Mouse (Mus musculus) small intestine, adult 2 months (tissue): ENCODE measurements around the gene Abhd16a.

ENCODE experiments used
- CTCF ChIP-seq: fragments of 200-500 bp; IDR thresholded peaks from 2 replicates; pipeline ENCODE4 v1.5.1; 2012; ENCODE audit warnings: low read depth, mild to moderate bottlenecking, control low read depth, inconsistent platforms, low read length, moderate library complexity, mixed read lengths; ENCODE audit not compliant: insufficient replicate concordance, insufficient read length; ENCODE audit errors: extremely low read depth
- POLR2A ChIP-seq: fragments of 200-500 bp; IDR thresholded peaks from 2 replicates; pipeline ENCODE4 v1.6.1; 2012; ENCODE audit warnings: low read depth, mild to moderate bottlenecking, control low read depth, inconsistent platforms, low read length, moderate library complexity

- no peak for TF ChIP-seq CTCF
- TF ChIP-seq POLR2A: no peak
Observed at GRCm38 (mm10) chr17:35131500-35132173, 42.6 kb downstream of the Abhd16a start, which contains the start of gene Apom.
